In the genomic region with DNA sequence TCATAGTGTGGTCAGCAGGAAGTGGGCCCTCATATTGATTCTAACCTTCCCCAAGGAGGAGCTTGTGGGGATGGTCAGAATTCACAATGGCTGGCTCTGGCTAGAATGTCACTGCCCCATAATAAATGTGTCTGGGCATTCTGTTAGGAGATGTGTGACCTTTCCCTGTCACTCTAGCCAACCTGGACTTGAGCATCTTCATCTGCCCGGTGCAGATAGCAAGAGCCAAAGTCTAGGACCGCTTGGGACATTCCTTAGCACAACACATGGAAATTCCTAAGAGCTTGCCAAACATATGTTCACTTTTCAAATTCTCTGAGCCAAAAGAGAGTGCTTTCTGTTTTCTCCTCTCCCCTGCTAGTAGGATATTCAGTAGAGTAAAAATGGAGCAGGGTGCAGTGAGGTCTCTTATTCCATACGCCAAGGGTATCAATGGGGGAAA, we compare ENCODE assay signal across 18 mouse cellular contexts.
DNase-seq lines count a peak whose midpoint lies in the region; ATAC-seq and TF ChIP-seq lines count a peak whose summit lies in the region.
"Had no signal": no experiment of that assay in that cellular context is flagged by ENCODE, and none has a peak within 500 bp of the region (broad histone marks: within the 10 kb centered on the region; RNA-seq: fewer than 3 reads in every experiment).

No protein-coding gene starts in this region.

- TF ChIP-seq EP300 in lung, postnatal 0 days (IDR thresholded peaks at IDR 0.05): no peak

- no peak overlapping the region for H3K9ac ChIP-seq in lung, postnatal 0 days (replicated peaks; ENCODE audit: low read depth)
- H3K9ac ChIP-seq in midbrain, embryonic 14.5 days (replicated peaks; ENCODE audit: low read length): no peak overlapping the region
- H3K9ac ChIP-seq: embryonic facial prominence, embryonic 13.5 days; neural tube, embryonic 12.5 days had no signal

- H3K9me3 ChIP-seq in lung, postnatal 0 days (ENCODE audit: low read length): no peaks in the 10 kb centered on the region
- H3K9me3 ChIP-seq in midbrain, embryonic 14.5 days (ENCODE audit: control insufficient read depth, low read length): no peaks in the 10 kb centered on the region
- H3K9me3 ChIP-seq: embryonic facial prominence, embryonic 13.5 days; forebrain, embryonic 10.5 days; G1E; neural tube, embryonic 12.5 days had no signal

- no peak for ATAC-seq in lung, postnatal 0 days
- ATAC-seq in midbrain, embryonic 14.5 days (ENCODE audit: low FRiP score, low TSS enrichment): no peak
- ATAC-seq: hindbrain, postnatal 0 days had no signal

- intact Hi-C loops in heart, postnatal 14 days (cut with DNase I): loop anchor here (10.0 kb wide), 1 partner anchor 248 kb away; no protein-coding TSS in a partner anchor

- no peaks in the 10 kb centered on the region for H3K36me3 ChIP-seq in lung, postnatal 0 days (ENCODE audit: insufficient read depth, low read length)
- H3K36me3 ChIP-seq in midbrain, embryonic 14.5 days (ENCODE audit: control insufficient read depth, insufficient read depth, low read length): no peaks in the 10 kb centered on the region
- H3K36me3 ChIP-seq: embryonic facial prominence, embryonic 13.5 days; forebrain, embryonic 10.5 days; G1E; neural tube, embryonic 12.5 days had no signal

- H3K4me3 ChIP-seq in lung, postnatal 0 days (ENCODE audit: low read depth, low read length): no peak overlapping the region
- H3K4me3 ChIP-seq in midbrain, embryonic 14.5 days (replicated peaks; ENCODE audit: low read depth, low read length): no peak overlapping the region
- H3K4me3 ChIP-seq: embryonic facial prominence, embryonic 13.5 days; forebrain, embryonic 10.5 days; neural tube, embryonic 12.5 days had no signal

- DNase-seq in heart, adult 11 months: peak; percentile 63
- DNase-seq in heart, postnatal 14 days: no peak
- peak; percentile 9 for DNase-seq in lung, postnatal 0 days (ENCODE audit: low spot score)
- DNase-seq in lung, adult 18-20 months: no peak
- DNase-seq in cerebellum, adult 9-11 months: peak; percentile 92
- no peak for DNase-seq in midbrain, embryonic 14.5 days
- no peak for DNase-seq in right cerebral cortex, postnatal 14 days
- DNase-seq: adrenal gland, postnatal 14 days; gastrocnemius, postnatal 10 days; kidney, adult 8-10 months; lung, postnatal 10 days; right cerebral cortex, postnatal 25 days had no signal

- 44% methylated on average over 3 of the region's 3 CpGs for WGBS in lung, postnatal 0 days
- 86% methylated on average over 3 of the region's 3 CpGs for WGBS in midbrain, embryonic 14.5 days

- no peak for TF ChIP-seq CTCF in lung, postnatal 0 days (IDR thresholded peaks at IDR 0.05)

- no peak overlapping the region for H3K4me2 ChIP-seq in lung, postnatal 0 days (replicated peaks; ENCODE audit: low read depth, low read length)
- H3K4me2 ChIP-seq in midbrain, embryonic 14.5 days (ENCODE audit: low read length): no peak overlapping the region
- H3K4me2 ChIP-seq: embryonic facial prominence, embryonic 13.5 days; liver, embryonic 11.5 days; neural tube, embryonic 12.5 days had no signal

- no peaks in the 10 kb centered on the region for H3K27me3 ChIP-seq in lung, postnatal 0 days (replicated peaks; ENCODE audit: insufficient read depth, low read length)
- H3K27me3 ChIP-seq in midbrain, embryonic 14.5 days (ENCODE audit: control insufficient read depth, insufficient read depth, low read length): no peaks in the 10 kb centered on the region
- H3K27me3 ChIP-seq: neural tube, embryonic 12.5 days had no signal

- H3K27ac ChIP-seq in lung, postnatal 0 days (ENCODE audit: low read length): no peak overlapping the region
- H3K27ac ChIP-seq in midbrain, embryonic 14.5 days (replicated peaks; ENCODE audit: low read depth, low read length): no peak overlapping the region
- H3K27ac ChIP-seq: embryonic facial prominence, embryonic 13.5 days; forebrain, embryonic 10.5 days; hindbrain, postnatal 0 days; neural tube, embryonic 12.5 days had no signal

- no peaks in the 10 kb centered on the region for H3K4me1 ChIP-seq in lung, postnatal 0 days (ENCODE audit: insufficient read depth, low read depth, low read length)
- no peaks in the 10 kb centered on the region for H3K4me1 ChIP-seq in midbrain, embryonic 14.5 days (ENCODE audit: control insufficient read depth, insufficient read depth, low read length)
- H3K4me1 ChIP-seq: embryonic facial prominence, embryonic 13.5 days; neural tube, embryonic 12.5 days had no signal

Comparison
In these comparisons a context has a peak if more than half of its experiments do, and no peak if none do; other contexts are left out.
1. DNase-seq: peak in heart, adult 11 months (single experiment), lung, postnatal 0 days (single experiment) and cerebellum, adult 9-11 months (single experiment); none in heart, postnatal 14 days (0 of 2), lung, adult 18-20 months (0 of 2), midbrain, embryonic 14.5 days (single experiment) and right cerebral cortex, postnatal 14 days (single experiment).